Mouse (Mus musculus) G1E (cell line): ENCODE results near the gene B9d1.

ENCODE experiments used
- CTCF ChIP-seq: IDR thresholded peaks from 2 replicates; pipeline ENCODE4 v1.5.1; 2012; ENCODE audit warnings: low read depth, low read length, inconsistent platforms, mixed read lengths
- GATA1 ChIP-seq: IDR thresholded peaks from 2 replicates; pipeline ENCODE4 v1.6.1; 2012; ENCODE audit warnings: borderline replicate concordance, low read length, inconsistent platforms, mixed read lengths
- POLR2AphosphoS5 ChIP-seq: IDR thresholded peaks from 2 replicates; pipeline ENCODE4 v1.6.1; 2012; ENCODE audit warnings: low read depth, low read length, inconsistent platforms; ENCODE audit not compliant: insufficient replicate concordance
- TAL1 ChIP-seq: conservative IDR thresholded peaks from 2 replicates; pipeline ENCODE4 v1.6.1; 2012; ENCODE audit warnings: low read depth, low read length, inconsistent platforms, mixed read lengths

DNA sequence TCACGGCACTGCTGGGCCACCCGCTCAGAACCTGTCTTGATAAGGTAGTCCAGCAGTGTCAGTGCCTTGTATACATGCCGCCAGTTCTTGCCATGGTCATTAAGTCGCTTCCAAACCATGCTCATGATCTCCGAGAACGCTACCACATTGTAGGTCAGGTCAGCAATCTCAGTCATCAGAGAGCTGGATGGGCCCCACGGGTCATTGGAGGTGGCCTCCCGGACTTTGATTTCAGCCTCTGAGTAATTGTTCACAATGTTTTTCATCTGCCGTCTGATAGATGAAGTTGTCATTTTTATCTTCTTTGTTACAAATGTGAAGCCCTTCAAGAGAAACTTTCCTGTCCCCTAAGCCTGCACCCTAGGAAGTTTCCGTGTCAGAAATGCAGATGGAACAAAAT, 41.5 kb downstream of the B9d1 start:
- TF ChIP-seq TAL1 (no peak), POLR2AphosphoS5 (no peak), GATA1 (no peak), CTCF (no peak)
